ENCODE assay signal across 1 mouse cellular context in genomic region chr4:46546709-46547108, GRCm38 (mm10).
TF ChIP-seq lines count a peak whose summit lies in the region.

No protein-coding gene starts in this region.

TF ChIP-seq in CH12.LX, 34 proteins besides CTCF, POLR2A, EP300 and RAD21 (continued from another document):
- no peak for TF ChIP-seq RCOR1 (conservative IDR thresholded peaks at IDR 0.05; ENCODE audit: low read depth, low read length)
